Mouse (Mus musculus): ENCODE data around the gene Itga2. TPM values are rescaled to one million over a fixed set of nuclear protein-coding genes. Genes with fewer than 3 reads are reported as not detected.

Itga2 gene
- total and polyA plus RNA-seq, 2 experiments, result 0.01 to 0.09 TPM

DNA sequence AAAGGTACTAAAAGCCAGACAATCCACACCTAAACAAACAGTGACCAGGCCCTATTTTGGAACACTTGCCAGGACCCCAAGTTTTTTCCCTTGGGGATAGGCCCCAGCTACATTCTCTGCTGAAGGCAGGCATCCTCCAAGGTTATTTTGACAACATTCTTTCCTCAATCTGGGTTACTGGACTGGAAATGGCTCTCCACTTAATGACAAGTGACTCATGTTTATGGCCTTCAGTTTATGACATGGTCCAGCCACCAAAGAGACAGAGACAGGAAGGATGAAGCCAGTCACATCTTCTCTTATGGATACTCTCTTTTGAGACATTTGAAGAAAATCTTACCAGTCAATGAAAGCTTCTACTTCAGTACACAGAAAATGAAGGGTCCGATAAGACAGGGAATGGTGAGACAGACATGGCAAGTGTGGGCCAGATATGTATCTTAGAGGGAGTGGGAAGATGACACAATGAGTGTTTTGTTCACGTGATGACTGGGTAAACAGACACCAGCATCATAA is 55.8 kb downstream of the Itga2 start:
- Histone ChIP-seq H3K27me3 (ENCODE audit: control insufficient read depth, insufficient read depth, low read length) (no peaks in the 10 kb centered on the region), H3K27ac (replicated peaks; ENCODE audit: insufficient read depth, low read depth, low read length) (no peak overlapping the region), H3K36me3 (ENCODE audit: control insufficient read depth, insufficient read depth, low read length) (no peaks in the 10 kb centered on the region), H3K79me2 (ENCODE audit: control insufficient read depth, insufficient read depth, low read length) (no peaks in the 10 kb centered on the region), H3K4me1 (ENCODE audit: control insufficient read depth, insufficient read depth, low read length) (no peaks in the 10 kb centered on the region), H3K9ac (ENCODE audit: low read depth, low read length) (no peak overlapping the region), H3K4me3 (ENCODE audit: insufficient read depth, low read depth, low read length) (no peak overlapping the region)
- TF ChIP-seq CTCF (IDR thresholded peaks at IDR 0.05; ENCODE audit: low read depth, low read length) (no peak), POLR2A (IDR thresholded peaks at IDR 0.05; ENCODE audit: extremely low read depth, insufficient read depth, low read length) (no peak)
- 83% methylated on average over 2 of the region's 2 CpGs for WGBS
- no peak for DNase-seq (ENCODE audit: extremely low read depth, low read depth, low spot score)

DNA sequence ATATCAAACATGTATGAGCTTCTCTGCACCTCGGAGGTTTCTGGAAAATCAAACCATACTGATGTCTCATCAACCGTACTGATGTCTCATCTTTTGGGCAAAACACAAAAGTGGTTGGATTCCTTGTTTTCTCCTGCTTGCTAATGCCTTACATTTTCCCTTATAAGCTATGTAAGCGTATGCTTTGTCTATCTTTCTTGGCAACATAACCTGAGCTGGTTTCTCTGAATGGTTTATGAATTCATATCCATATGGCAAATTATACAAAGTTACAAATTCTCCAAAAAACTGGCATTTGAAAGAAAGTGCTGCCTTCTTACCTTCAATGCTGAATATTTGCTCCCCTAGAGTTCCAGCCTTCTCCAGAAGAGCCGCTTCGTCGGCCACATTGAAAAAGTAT is 57.2 kb downstream of the Itga2 start:
- no peaks in the 10 kb centered on the region for H3K79me2 ChIP-seq (ENCODE audit: control insufficient read depth, insufficient read depth, low read length)
- WGBS, result 90% methylated on average over 6 of the region's 6 CpGs
- no peaks in the 10 kb centered on the region for H3K4me1 ChIP-seq (ENCODE audit: control insufficient read depth, insufficient read depth, low read length)
- H3K27me3 ChIP-seq (ENCODE audit: control insufficient read depth, insufficient read depth, low read length), result no peaks in the 10 kb centered on the region
- TF ChIP-seq POLR2A (IDR thresholded peaks at IDR 0.05; ENCODE audit: extremely low read depth, insufficient read depth, low read length) (no peak), CTCF (IDR thresholded peaks at IDR 0.05; ENCODE audit: low read depth, low read length) (no peak)
- no peaks in the 10 kb centered on the region for H3K36me3 ChIP-seq (ENCODE audit: control insufficient read depth, insufficient read depth, low read length)
- H3K9ac ChIP-seq (ENCODE audit: low read depth, low read length), result no peak overlapping the region
- DNase-seq (ENCODE audit: extremely low read depth, low read depth, low spot score), result no peak
- no peak overlapping the region for H3K27ac ChIP-seq (replicated peaks; ENCODE audit: insufficient read depth, low read depth, low read length)
- H3K4me3 ChIP-seq (ENCODE audit: insufficient read depth, low read depth, low read length), result no peak overlapping the region

DNA sequence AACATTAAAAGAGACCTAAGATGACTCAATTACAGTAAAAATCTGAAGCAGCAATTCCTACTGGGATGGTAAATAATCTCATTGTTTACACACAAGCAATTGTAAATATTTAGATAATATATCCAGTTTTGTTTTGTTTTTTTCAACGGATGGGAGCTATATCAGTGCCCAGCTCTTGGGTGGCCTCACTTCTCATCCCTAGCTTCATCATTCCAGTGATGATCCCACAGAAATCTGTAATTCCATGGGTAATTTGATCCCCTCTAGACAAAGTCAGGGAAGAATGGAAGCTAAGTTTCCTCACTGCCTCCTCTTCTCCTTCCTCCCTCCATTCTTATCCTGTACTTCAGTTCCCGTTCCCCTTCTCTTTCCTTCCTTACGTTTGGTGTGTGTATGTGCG is 74.4 kb downstream of the Itga2 start:
- peaks cover 14% of the 10 kb centered on the region for H3K4me1 ChIP-seq (ENCODE audit: control insufficient read depth, insufficient read depth, low read length)
- WGBS, result 76% methylated on average over 4 of the region's 4 CpGs
- no peaks in the 10 kb centered on the region for H3K27me3 ChIP-seq (ENCODE audit: control insufficient read depth, insufficient read depth, low read length)
- H3K27ac ChIP-seq (replicated peaks; ENCODE audit: insufficient read depth, low read depth, low read length), result no peak overlapping the region
- no peaks in the 10 kb centered on the region for H3K36me3 ChIP-seq (ENCODE audit: control insufficient read depth, insufficient read depth, low read length)
- no peak overlapping the region for H3K4me3 ChIP-seq (ENCODE audit: insufficient read depth, low read depth, low read length)
- DNase-seq (ENCODE audit: extremely low read depth, low read depth, low spot score), result no peak
- no peaks in the 10 kb centered on the region for H3K79me2 ChIP-seq (ENCODE audit: control insufficient read depth, insufficient read depth, low read length)
- no peak for TF ChIP-seq POLR2A (IDR thresholded peaks at IDR 0.05; ENCODE audit: extremely low read depth, insufficient read depth, low read length)
- no peak for TF ChIP-seq CTCF (IDR thresholded peaks at IDR 0.05; ENCODE audit: low read depth, low read length)
- no peak overlapping the region for H3K9ac ChIP-seq (ENCODE audit: low read depth, low read length)

DNA sequence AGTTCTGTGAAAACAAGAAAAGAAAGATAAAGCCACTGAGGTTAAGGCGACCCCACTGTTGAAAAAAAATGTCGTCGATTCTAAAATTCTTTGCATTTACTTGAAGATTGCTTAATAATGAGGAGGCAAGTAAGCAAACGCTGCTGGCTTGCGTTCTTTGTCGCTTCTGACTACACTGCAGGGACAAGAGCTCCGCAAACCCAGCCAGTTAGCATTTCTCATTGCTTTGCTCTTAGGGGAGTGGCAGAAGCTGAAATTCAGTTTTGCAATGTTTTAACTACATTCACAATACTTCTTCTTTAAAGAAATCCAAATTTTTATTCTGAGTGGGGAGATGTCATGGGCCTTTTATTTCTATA is 75.7 kb downstream of the Itga2 start:
- no peak overlapping the region for H3K9ac ChIP-seq (ENCODE audit: low read depth, low read length)
- H3K4me1 ChIP-seq (ENCODE audit: control insufficient read depth, insufficient read depth, low read length), result peaks cover 17% of the 10 kb centered on the region
- no peak for DNase-seq (ENCODE audit: extremely low read depth, low read depth, low spot score)
- H3K27me3 ChIP-seq (ENCODE audit: control insufficient read depth, insufficient read depth, low read length), result no peaks in the 10 kb centered on the region
- H3K27ac ChIP-seq (replicated peaks; ENCODE audit: insufficient read depth, low read depth, low read length), result no peak overlapping the region
- no peaks in the 10 kb centered on the region for H3K36me3 ChIP-seq (ENCODE audit: control insufficient read depth, insufficient read depth, low read length)
- WGBS, result 54% methylated on average over 7 of the region's 7 CpGs
- H3K79me2 ChIP-seq (ENCODE audit: control insufficient read depth, insufficient read depth, low read length), result no peaks in the 10 kb centered on the region
- TF ChIP-seq CTCF (IDR thresholded peaks at IDR 0.05; ENCODE audit: low read depth, low read length), result no peak
- no peak for TF ChIP-seq POLR2A (IDR thresholded peaks at IDR 0.05; ENCODE audit: extremely low read depth, insufficient read depth, low read length)
- no peak overlapping the region for H3K4me3 ChIP-seq (ENCODE audit: insufficient read depth, low read depth, low read length)

DNA sequence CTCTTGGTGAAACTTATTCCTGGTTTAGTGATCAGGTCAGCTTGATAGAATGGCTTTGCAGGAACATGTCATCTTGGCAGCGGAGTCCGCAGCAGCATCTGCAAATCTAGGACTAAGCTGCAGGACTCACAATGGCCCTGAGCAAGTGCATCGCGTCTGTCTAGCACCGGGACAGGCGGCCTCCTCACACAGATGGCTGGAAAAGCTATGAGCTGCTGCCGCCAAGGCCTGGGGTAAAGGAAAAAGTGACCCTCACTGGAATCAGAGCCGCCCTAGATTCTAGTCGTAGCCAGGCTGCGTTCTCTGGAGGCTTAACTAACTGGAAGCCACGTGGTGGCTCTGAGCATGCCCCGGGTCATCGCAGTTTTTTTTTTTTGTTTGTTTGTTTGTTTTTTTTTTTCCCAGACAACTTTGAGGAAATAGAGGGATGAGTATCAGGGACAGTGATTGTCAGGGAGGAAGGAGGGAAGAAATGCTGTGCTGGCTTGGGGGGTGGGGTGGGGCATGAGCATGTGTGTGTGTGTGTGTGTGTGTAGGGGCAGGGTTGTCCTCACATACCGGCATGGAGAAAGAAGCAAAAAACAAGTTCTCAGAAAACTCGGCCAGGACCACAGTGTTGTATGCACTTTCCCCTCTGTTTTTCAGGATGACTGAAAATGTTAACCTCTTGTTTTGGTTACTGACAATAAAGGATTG is 76.2 kb downstream of the Itga2 start:
- H3K9ac ChIP-seq (ENCODE audit: low read depth, low read length), result no peak overlapping the region
- no peaks in the 10 kb centered on the region for H3K79me2 ChIP-seq (ENCODE audit: control insufficient read depth, insufficient read depth, low read length)
- WGBS, result 46% methylated on average over 15 of the region's 15 CpGs
- no peak overlapping the region for H3K4me3 ChIP-seq (ENCODE audit: insufficient read depth, low read depth, low read length)
- no peaks in the 10 kb centered on the region for H3K36me3 ChIP-seq (ENCODE audit: control insufficient read depth, insufficient read depth, low read length)
- H3K4me1 ChIP-seq (ENCODE audit: control insufficient read depth, insufficient read depth, low read length), result peaks cover 17% of the 10 kb centered on the region
- TF ChIP-seq POLR2A (IDR thresholded peaks at IDR 0.05; ENCODE audit: extremely low read depth, insufficient read depth, low read length) (no peak), CTCF (IDR thresholded peaks at IDR 0.05; ENCODE audit: low read depth, low read length) (no peak)
- DNase-seq (ENCODE audit: extremely low read depth, low read depth, low spot score), result no peak
- H3K27me3 ChIP-seq (ENCODE audit: control insufficient read depth, insufficient read depth, low read length), result no peaks in the 10 kb centered on the region
- H3K27ac ChIP-seq (replicated peaks; ENCODE audit: insufficient read depth, low read depth, low read length), result no peak overlapping the region

DNA sequence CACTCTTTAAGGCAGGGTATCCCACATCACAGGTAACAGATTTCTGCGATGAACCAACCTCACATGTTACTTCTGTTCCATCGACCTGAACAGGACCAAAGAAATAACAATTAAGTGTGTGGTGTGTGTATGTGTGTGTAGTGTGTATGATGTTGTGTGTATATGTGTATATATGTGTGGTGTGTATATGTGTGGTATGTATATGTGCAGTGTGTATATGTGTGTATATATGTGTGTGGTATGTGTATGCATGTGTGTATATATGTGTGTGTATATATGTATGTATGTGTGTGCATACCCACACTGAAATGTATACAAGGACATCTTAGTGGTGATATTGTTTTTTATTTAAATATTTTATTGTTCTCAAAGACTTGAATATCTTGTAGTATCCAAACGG is 77.5 kb downstream of the Itga2 start:
- H3K27ac ChIP-seq (replicated peaks; ENCODE audit: insufficient read depth, low read depth, low read length), result no peak overlapping the region
- no peaks in the 10 kb centered on the region for H3K79me2 ChIP-seq (ENCODE audit: control insufficient read depth, insufficient read depth, low read length)
- TF ChIP-seq POLR2A (IDR thresholded peaks at IDR 0.05; ENCODE audit: extremely low read depth, insufficient read depth, low read length), result no peak
- no peak for TF ChIP-seq CTCF (IDR thresholded peaks at IDR 0.05; ENCODE audit: low read depth, low read length)
- no peak overlapping the region for H3K4me3 ChIP-seq (ENCODE audit: insufficient read depth, low read depth, low read length)
- H3K4me1 ChIP-seq (ENCODE audit: control insufficient read depth, insufficient read depth, low read length), result peaks cover 17% of the 10 kb centered on the region
- no peaks in the 10 kb centered on the region for H3K36me3 ChIP-seq (ENCODE audit: control insufficient read depth, insufficient read depth, low read length)
- H3K27me3 ChIP-seq (ENCODE audit: control insufficient read depth, insufficient read depth, low read length), result no peaks in the 10 kb centered on the region
- H3K9ac ChIP-seq (ENCODE audit: low read depth, low read length), result no peak overlapping the region
- no peak for DNase-seq (ENCODE audit: extremely low read depth, low read depth, low spot score)
- WGBS, result 90% methylated on average over 3 of the region's 3 CpGs

Measured in liver, adult 2 months (tissue).